12 mouse cellular contexts compared by ENCODE assay signal in genomic region chr4:135943389-135943788, GRCm38 (mm10). TPM values are rescaled to one million over a fixed set of nuclear protein-coding genes. Genes with fewer than 3 reads are reported as not detected.
DNase-seq lines count a peak whose midpoint lies in the region; ATAC-seq and TF ChIP-seq lines count a peak whose summit lies in the region.
"Had no signal": no experiment of that assay in that cellular context is flagged by ENCODE, and none has a peak within 500 bp of the region (broad histone marks: within the 10 kb centered on the region; RNA-seq: fewer than 3 reads in every experiment).

No protein-coding gene starts in this region.

- H3K4me1 ChIP-seq in kidney, embryonic 16.5 days (ENCODE audit: insufficient read depth, low read length): peaks cover 13% of the 10 kb centered on the region
- H3K4me1 ChIP-seq in kidney, embryonic 14.5 days (ENCODE audit: control insufficient read depth, insufficient read depth, low read length): peaks cover 3% of the 10 kb centered on the region; the same call in 1 of the 2 replicates
- H3K4me1 ChIP-seq in embryonic facial prominence, embryonic 15.5 days: peaks cover 19% of the 10 kb centered on the region
- peaks cover 10% of the 10 kb centered on the region for H3K4me1 ChIP-seq in heart, postnatal 0 days (ENCODE audit: control insufficient read depth, insufficient read depth)
- H3K4me1 ChIP-seq in intestine, embryonic 16.5 days (ENCODE audit: control insufficient read depth, insufficient read depth, low read length): peaks cover 7% of the 10 kb centered on the region

- DNase-seq in cerebellum, postnatal 25 days: peak; percentile 43 to 44
- DNase-seq in cerebellum, adult 8-10 months: no peak
- DNase-seq in heart, postnatal 0 days (ENCODE audit: low spot score): no peak
- DNase-seq in thymus, postnatal 36 days: no peak
- DNase-seq: right cerebral cortex, adult 18-20 months had no signal

- no peak overlapping the region for H3K4me2 ChIP-seq in kidney, embryonic 16.5 days (replicated peaks; ENCODE audit: low read depth, low read length)
- H3K4me2 ChIP-seq in kidney, embryonic 14.5 days (replicated peaks; ENCODE audit: low read depth, low read length): no peak overlapping the region
- H3K4me2 ChIP-seq in embryonic facial prominence, embryonic 15.5 days (replicated peaks): no peak overlapping the region
- H3K4me2 ChIP-seq in heart, postnatal 0 days (ENCODE audit: low read depth, low read length): no peak overlapping the region
- no peak overlapping the region for H3K4me2 ChIP-seq in intestine, embryonic 16.5 days (ENCODE audit: low read depth, low read length)
- H3K4me2 ChIP-seq: kidney, embryonic 15.5 days; midbrain, embryonic 13.5 days had no signal

- 60% methylated on average over 4 of the region's 4 CpGs for WGBS in kidney, embryonic 16.5 days
- 60% methylated on average over 4 of the region's 4 CpGs for WGBS in kidney, embryonic 14.5 days
- 54% methylated on average over 4 of the region's 4 CpGs for WGBS in embryonic facial prominence, embryonic 15.5 days
- WGBS in heart, postnatal 0 days: 24% methylated on average over 4 of the region's 4 CpGs
- 66% methylated on average over 4 of the region's 4 CpGs for WGBS in intestine, embryonic 16.5 days

- no peak overlapping the region for H3K4me3 ChIP-seq in kidney, embryonic 16.5 days (ENCODE audit: low read length)
- H3K4me3 ChIP-seq in kidney, embryonic 14.5 days (ENCODE audit: low read length): no peak overlapping the region
- H3K4me3 ChIP-seq in embryonic facial prominence, embryonic 15.5 days (replicated peaks): no peak overlapping the region
- no peak overlapping the region for H3K4me3 ChIP-seq in heart, postnatal 0 days (ENCODE audit: low read depth, low read length)
- no peak overlapping the region for H3K4me3 ChIP-seq in intestine, embryonic 16.5 days (ENCODE audit: low read length)
- H3K4me3 ChIP-seq: kidney, embryonic 15.5 days; midbrain, embryonic 13.5 days; myocyte had no signal

- H3K27ac ChIP-seq in kidney, embryonic 16.5 days (ENCODE audit: low read length): no peak overlapping the region
- no peak overlapping the region for H3K27ac ChIP-seq in kidney, embryonic 14.5 days (ENCODE audit: low read depth, low read length)
- 0 out of 2 replicates have a peak overlapping the region, but pooled peaks have one; percentile 34 for H3K27ac ChIP-seq in embryonic facial prominence, embryonic 15.5 days (replicated peaks)
- H3K27ac ChIP-seq in heart, postnatal 0 days (ENCODE audit: low read depth): peak overlapping the region; percentile 25; the same call in 1 of the 2 replicates
- no peak overlapping the region for H3K27ac ChIP-seq in intestine, embryonic 16.5 days (ENCODE audit: low read length)
- H3K27ac ChIP-seq: kidney, embryonic 15.5 days; midbrain, embryonic 13.5 days had no signal

- no peaks in the 10 kb centered on the region for H3K27me3 ChIP-seq in kidney, embryonic 16.5 days (ENCODE audit: insufficient read depth, low read length)
- H3K27me3 ChIP-seq in kidney, embryonic 14.5 days (ENCODE audit: control insufficient read depth, insufficient read depth, low read length): no peaks in the 10 kb centered on the region
- no peaks in the 10 kb centered on the region for H3K27me3 ChIP-seq in embryonic facial prominence, embryonic 15.5 days
- H3K27me3 ChIP-seq in heart, postnatal 0 days (ENCODE audit: control insufficient read depth, insufficient read depth, low read length): no peaks in the 10 kb centered on the region
- no peaks in the 10 kb centered on the region for H3K27me3 ChIP-seq in intestine, embryonic 16.5 days (replicated peaks; ENCODE audit: control insufficient read depth, insufficient read depth, low read length)
- H3K27me3 ChIP-seq: kidney, embryonic 15.5 days; midbrain, embryonic 13.5 days had no signal

- H3K9ac ChIP-seq in kidney, embryonic 16.5 days (replicated peaks; ENCODE audit: low read length): 0 out of 2 replicates have a peak overlapping the region, but pooled peaks have one; percentile 0
- H3K9ac ChIP-seq in kidney, embryonic 14.5 days (ENCODE audit: low read depth, low read length): no peak overlapping the region
- no peak overlapping the region for H3K9ac ChIP-seq in embryonic facial prominence, embryonic 15.5 days
- H3K9ac ChIP-seq in heart, postnatal 0 days (replicated peaks; ENCODE audit: low read depth, low read length): no peak overlapping the region
- no peak overlapping the region for H3K9ac ChIP-seq in intestine, embryonic 16.5 days (ENCODE audit: low read depth, low read length)
- H3K9ac ChIP-seq: kidney, embryonic 15.5 days; midbrain, embryonic 13.5 days had no signal

- no peak for TF ChIP-seq CTCF in heart, postnatal 0 days (IDR thresholded peaks at IDR 0.05; ENCODE audit: low read depth)

- TF ChIP-seq EP300 in heart, postnatal 0 days (IDR thresholded peaks at IDR 0.05; ENCODE audit: low read depth): no peak

- H3K36me3 ChIP-seq in kidney, embryonic 16.5 days (ENCODE audit: insufficient read depth, low read length): peaks cover 15% of the 10 kb centered on the region; the same call in 1 of the 2 replicates
- peaks cover 7% of the 10 kb centered on the region for H3K36me3 ChIP-seq in kidney, embryonic 14.5 days (ENCODE audit: control insufficient read depth, insufficient read depth, low read length)
- H3K36me3 ChIP-seq in embryonic facial prominence, embryonic 15.5 days: peaks cover 21% of the 10 kb centered on the region
- peaks cover 11% of the 10 kb centered on the region for H3K36me3 ChIP-seq in heart, postnatal 0 days (replicated peaks; ENCODE audit: control insufficient read depth, insufficient read depth, low read length)
- H3K36me3 ChIP-seq in intestine, embryonic 16.5 days (ENCODE audit: control insufficient read depth, insufficient read depth, low read length): 0 out of 2 replicates have a peak, but pooled peaks cover 10% of the 10 kb centered on the region

- peaks cover 3% of the 10 kb centered on the region; the same call in 1 of the 2 replicates for H3K9me3 ChIP-seq in kidney, embryonic 16.5 days (ENCODE audit: low read length)
- H3K9me3 ChIP-seq in kidney, embryonic 14.5 days (ENCODE audit: control insufficient read depth, low read length): no peaks in the 10 kb centered on the region
- H3K9me3 ChIP-seq in embryonic facial prominence, embryonic 15.5 days (replicated peaks): no peaks in the 10 kb centered on the region
- no peaks in the 10 kb centered on the region for H3K9me3 ChIP-seq in heart, postnatal 0 days (replicated peaks; ENCODE audit: control insufficient read depth, low read length)
- no peaks in the 10 kb centered on the region for H3K9me3 ChIP-seq in intestine, embryonic 16.5 days (ENCODE audit: control insufficient read depth, low read length)
- H3K9me3 ChIP-seq: kidney, embryonic 15.5 days; midbrain, embryonic 13.5 days had no signal

- no peak for ATAC-seq in kidney, embryonic 16.5 days (ENCODE audit: low FRiP score, low TSS enrichment)
- ATAC-seq in kidney, embryonic 14.5 days (ENCODE audit: low FRiP score, low TSS enrichment): no peak
- no peak for ATAC-seq in embryonic facial prominence, embryonic 15.5 days (ENCODE audit: insufficient number of reproducible peaks, low FRiP score, low TSS enrichment, low read depth)
- ATAC-seq in heart, postnatal 0 days (ENCODE audit: insufficient read depth, low read depth): no peak
- no peak for ATAC-seq in intestine, embryonic 16.5 days
- ATAC-seq: midbrain, embryonic 13.5 days had no signal

RNA-seq across cellular contexts. Expression of gene Hmgcl, which starts 2.9 kb away (rescaled TPM):
- 86.5 and 93.2 TPM in 2 replicates for polyA plus RNA-seq in kidney, embryonic 16.5 days (2015; fragmentation: Nextera tagmentation; extraction: Ambion mirVana)
- 81.1 and 81.3 TPM in 2 replicates for polyA plus RNA-seq in kidney, embryonic 14.5 days (2014; fragmentation: Nextera tagmentation; extraction: Ambion mirVana)
- 78.2 and 79.8 TPM in 2 replicates for polyA plus RNA-seq in embryonic facial prominence, embryonic 15.5 days (2015; fragmentation: Nextera tagmentation; extraction: Ambion mirVana)
- 44.3 and 48.8 TPM in 2 replicates for total RNA-seq in heart, postnatal 0 days (2014; rRNA removed; ENCODE audit: low replicate concordance)
- 97.5 and 101 TPM in 2 replicates for polyA plus RNA-seq in heart, postnatal 0 days (2015; fragmentation: Nextera tagmentation; extraction: Ambion mirVana)
- 147 and 165 TPM in 2 replicates for polyA plus RNA-seq in intestine, embryonic 16.5 days (2015; fragmentation: Nextera tagmentation; extraction: Ambion mirVana)

RNA-seq across cellular contexts. Expression of gene Gale, which starts 20.1 kb away (rescaled TPM):
- 40.6 and 40.7 TPM in 2 replicates for polyA plus RNA-seq in kidney, embryonic 16.5 days (2015; fragmentation: Nextera tagmentation; extraction: Ambion mirVana)
- polyA plus RNA-seq in kidney, embryonic 14.5 days (2014; fragmentation: Nextera tagmentation; extraction: Ambion mirVana): 29.0 and 31.3 TPM in 2 replicates
- 44.7 and 48.0 TPM in 2 replicates for polyA plus RNA-seq in embryonic facial prominence, embryonic 15.5 days (2015; fragmentation: Nextera tagmentation; extraction: Ambion mirVana)
- 6.7 and 18.2 TPM in 2 replicates for total RNA-seq in heart, postnatal 0 days (2014; rRNA removed; ENCODE audit: low replicate concordance)
- 10.4 and 11.8 TPM in 2 replicates for polyA plus RNA-seq in heart, postnatal 0 days (2015; fragmentation: Nextera tagmentation; extraction: Ambion mirVana)
- polyA plus RNA-seq in intestine, embryonic 16.5 days (2015; fragmentation: Nextera tagmentation; extraction: Ambion mirVana): 127 and 130 TPM in 2 replicates

RNA-seq across cellular contexts. Expression of gene Fuca1, which starts 22.9 kb away (rescaled TPM):
- 89.1 and 89.4 TPM in 2 replicates for polyA plus RNA-seq in kidney, embryonic 16.5 days (2015; fragmentation: Nextera tagmentation; extraction: Ambion mirVana)
- 57.6 and 69.2 TPM in 2 replicates for polyA plus RNA-seq in kidney, embryonic 14.5 days (2014; fragmentation: Nextera tagmentation; extraction: Ambion mirVana)
- 78.2 and 82.1 TPM in 2 replicates for polyA plus RNA-seq in embryonic facial prominence, embryonic 15.5 days (2015; fragmentation: Nextera tagmentation; extraction: Ambion mirVana)
- total RNA-seq in heart, postnatal 0 days (2014; rRNA removed; ENCODE audit: low replicate concordance): 24.3 and 30.3 TPM in 2 replicates
- 48.4 and 50.4 TPM in 2 replicates for polyA plus RNA-seq in heart, postnatal 0 days (2015; fragmentation: Nextera tagmentation; extraction: Ambion mirVana)
- 214 and 254 TPM in 2 replicates for polyA plus RNA-seq in intestine, embryonic 16.5 days (2015; fragmentation: Nextera tagmentation; extraction: Ambion mirVana)

RNA-seq across cellular contexts. Expression of gene Lypla2, which starts 29.0 kb away (rescaled TPM):
- polyA plus RNA-seq in kidney, embryonic 16.5 days (2015; fragmentation: Nextera tagmentation; extraction: Ambion mirVana): 143 and 147 TPM in 2 replicates
- polyA plus RNA-seq in kidney, embryonic 14.5 days (2014; fragmentation: Nextera tagmentation; extraction: Ambion mirVana): 133 and 140 TPM in 2 replicates
- polyA plus RNA-seq in embryonic facial prominence, embryonic 15.5 days (2015; fragmentation: Nextera tagmentation; extraction: Ambion mirVana): 119 and 126 TPM in 2 replicates
- total RNA-seq in heart, postnatal 0 days (2014; rRNA removed; ENCODE audit: low replicate concordance): 53.0 and 58.4 TPM in 2 replicates
- 63.3 and 66.8 TPM in 2 replicates for polyA plus RNA-seq in heart, postnatal 0 days (2015; fragmentation: Nextera tagmentation; extraction: Ambion mirVana)
- polyA plus RNA-seq in intestine, embryonic 16.5 days (2015; fragmentation: Nextera tagmentation; extraction: Ambion mirVana): 111 and 115 TPM in 2 replicates

RNA-seq across cellular contexts. Expression of gene Pithd1, which starts 43.7 kb away (rescaled TPM):
- 46.8 and 48.7 TPM in 2 replicates for polyA plus RNA-seq in kidney, embryonic 16.5 days (2015; fragmentation: Nextera tagmentation; extraction: Ambion mirVana)
- polyA plus RNA-seq in kidney, embryonic 14.5 days (2014; fragmentation: Nextera tagmentation; extraction: Ambion mirVana): 49.0 and 62.1 TPM in 2 replicates
- polyA plus RNA-seq in embryonic facial prominence, embryonic 15.5 days (2015; fragmentation: Nextera tagmentation; extraction: Ambion mirVana): 52.7 and 56.7 TPM in 2 replicates
- total RNA-seq in heart, postnatal 0 days (2014; rRNA removed; ENCODE audit: low replicate concordance): 24.4 and 35.7 TPM in 2 replicates
- 29.5 and 30.7 TPM in 2 replicates for polyA plus RNA-seq in heart, postnatal 0 days (2015; fragmentation: Nextera tagmentation; extraction: Ambion mirVana)
- 41.3 and 47.2 TPM in 2 replicates for polyA plus RNA-seq in intestine, embryonic 16.5 days (2015; fragmentation: Nextera tagmentation; extraction: Ambion mirVana)

Comparison
In these comparisons a context has a peak if more than half of its experiments do, and no peak if none do; other contexts are left out.
1. DNase-seq: peak in cerebellum, postnatal 25 days (2 of 2); none in cerebellum, adult 8-10 months (single experiment), heart, postnatal 0 days (single experiment) and thymus, postnatal 36 days (0 of 2).
2. H3K27ac ChIP-seq: peak in embryonic facial prominence, embryonic 15.5 days (single experiment) and heart, postnatal 0 days (single experiment); none in kidney, embryonic 16.5 days (single experiment), kidney, embryonic 14.5 days (single experiment) and intestine, embryonic 16.5 days (single experiment).